Mouse (Mus musculus): ENCODE measurements around the gene Ubp1.
A peak's percentile ranks its signal among the peaks of the same experiment; 100 is the strongest.

The Ubp1 gene

DNA sequence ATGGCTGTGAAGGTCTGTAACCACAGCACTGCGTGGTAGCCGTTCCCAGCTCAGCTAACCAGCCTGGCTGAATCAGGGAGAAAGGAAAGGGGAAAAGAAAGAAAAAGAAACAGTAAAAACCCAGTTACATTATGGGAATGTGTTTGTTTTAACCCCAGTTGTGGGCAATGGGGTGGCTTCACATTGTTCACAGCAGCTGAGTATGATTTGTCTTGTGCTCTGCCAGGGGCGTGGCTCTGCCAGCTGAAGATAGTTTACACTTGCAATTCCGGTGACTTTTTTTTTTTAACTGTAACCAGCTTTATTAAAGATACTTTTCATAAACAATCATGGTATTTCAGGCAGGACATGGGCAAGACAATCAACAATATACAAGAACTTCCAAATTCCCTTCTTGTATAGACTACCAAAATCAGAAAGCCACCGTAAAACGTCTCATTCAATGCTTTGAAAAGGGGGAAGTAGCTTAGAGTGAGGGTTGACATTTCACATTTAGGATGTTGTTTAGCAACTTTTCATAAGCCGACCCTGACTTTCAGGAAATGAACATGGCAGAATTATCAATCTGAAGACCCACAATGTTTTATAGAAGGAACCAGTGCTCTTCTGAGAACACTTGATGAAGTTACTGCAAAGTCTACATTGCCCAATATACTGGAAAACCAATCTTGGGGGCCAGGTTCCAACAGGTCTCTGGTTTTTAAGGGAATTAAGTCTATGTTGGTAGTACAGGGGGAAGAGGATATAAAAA is 88.5 kb downstream of the Ubp1 start:
- DNase-seq, result no peak

- DNase-seq, result no peak
These were observed 91.4 kb downstream of the Ubp1 start for GRCm38 (mm10) chr9:114022141-114022540.

GRCm38 (mm10) chr9:114025182-114025581 is 94.4 kb downstream of the Ubp1 start:
- no peak for DNase-seq

- DNase-seq, result no peak
These were observed 95.1 kb downstream of the Ubp1 start for GRCm38 (mm10) chr9:114025846-114026245.

- DNase-seq, result peak; percentile 82
These were observed 95.7 kb downstream of the Ubp1 start for GRCm38 (mm10) chr9:114026261-114026934.
